Mouse (Mus musculus) lung, postnatal 14 days (tissue): ENCODE data around the gene Tifa.

Experiments
- DNase-seq: peaks from one replicate; pipeline ENCODE4 v3.0.0; 2021

The Tifa gene

DNA sequence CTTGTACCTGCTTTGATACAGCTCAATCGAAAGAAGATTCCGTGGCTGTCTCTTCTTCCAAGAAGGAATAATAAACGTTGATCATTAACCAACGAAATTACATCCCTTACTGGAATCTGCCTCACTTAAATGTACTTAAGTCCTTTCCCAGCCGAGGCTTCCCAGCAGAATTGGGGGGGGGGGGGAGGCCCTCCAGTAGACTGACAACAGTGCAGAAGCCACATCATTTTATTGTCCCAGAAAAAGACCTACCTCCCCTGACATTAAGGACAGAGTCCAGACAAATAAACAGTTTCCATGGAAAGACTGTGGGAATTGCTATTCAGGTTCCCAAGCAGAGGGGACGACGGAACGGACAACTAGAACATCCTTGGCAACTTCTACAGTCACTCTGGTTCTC, 686 bp upstream of the Tifa start:
- DNase-seq: no peak

- DNase-seq: peak; percentile 25
These were observed 840 bp downstream of the Tifa start for GRCm38 (mm10) chr3:127790234-127791055.

DNA sequence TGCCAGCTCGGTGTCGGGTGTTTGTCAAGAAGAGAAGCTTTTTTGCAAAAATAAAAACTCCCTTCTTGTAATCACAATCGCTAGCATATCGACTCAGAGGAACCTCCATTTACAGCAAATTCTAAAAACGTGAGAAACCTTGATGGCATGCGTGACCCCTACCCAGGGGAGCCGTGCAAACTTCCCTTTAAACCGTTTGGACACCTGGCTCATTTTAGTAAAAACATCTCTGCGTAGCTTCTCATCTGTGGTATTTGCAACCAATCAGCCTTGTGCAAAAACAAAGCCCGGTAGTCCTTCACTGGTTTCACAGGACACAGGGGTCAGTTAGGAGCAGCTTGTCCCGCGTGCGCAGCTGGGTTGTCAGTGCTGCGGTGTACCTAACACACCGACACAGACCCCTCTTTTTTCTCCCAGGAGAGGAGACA, 1.5 kb downstream of the Tifa start:
- DNase-seq: no peak

GRCm38 (mm10) chr3:127791595-127792561, 2.3 kb downstream of the Tifa start:
- no peak for DNase-seq

DNA sequence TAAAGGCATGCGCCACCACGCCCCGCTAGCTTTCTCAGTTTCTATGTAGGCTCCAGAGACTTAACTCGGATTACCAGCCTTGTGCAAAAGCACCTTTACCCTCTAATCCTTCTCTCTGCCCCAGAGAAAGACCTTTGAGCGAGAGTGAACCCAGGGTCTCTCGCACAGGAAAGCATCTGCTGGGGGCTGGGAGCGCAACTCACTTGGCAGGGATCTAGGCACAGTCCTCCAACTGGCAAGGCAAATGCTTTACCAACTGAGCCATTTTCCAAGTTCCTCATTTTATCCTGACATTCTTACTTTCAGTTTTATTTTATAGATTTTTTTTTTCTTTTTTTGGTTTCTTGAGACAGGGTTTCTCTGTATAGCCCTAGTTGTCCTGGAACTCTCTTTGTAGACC, 3.4 kb downstream of the Tifa start:
- no peak for DNase-seq

GRCm38 (mm10) chr3:127795762-127796161, 6.2 kb downstream of the Tifa start:
- no peak for DNase-seq

GRCm38 (mm10) chr3:127796271-127796670, 6.7 kb downstream of the Tifa start:
- DNase-seq: no peak

- no peak for DNase-seq
These were observed 11.6 kb downstream of the Tifa start for GRCm38 (mm10) chr3:127801162-127801561.

- DNase-seq: no peak
These were observed 13.2 kb downstream of the Tifa start for GRCm38 (mm10) chr3:127802814-127803213.

DNA sequence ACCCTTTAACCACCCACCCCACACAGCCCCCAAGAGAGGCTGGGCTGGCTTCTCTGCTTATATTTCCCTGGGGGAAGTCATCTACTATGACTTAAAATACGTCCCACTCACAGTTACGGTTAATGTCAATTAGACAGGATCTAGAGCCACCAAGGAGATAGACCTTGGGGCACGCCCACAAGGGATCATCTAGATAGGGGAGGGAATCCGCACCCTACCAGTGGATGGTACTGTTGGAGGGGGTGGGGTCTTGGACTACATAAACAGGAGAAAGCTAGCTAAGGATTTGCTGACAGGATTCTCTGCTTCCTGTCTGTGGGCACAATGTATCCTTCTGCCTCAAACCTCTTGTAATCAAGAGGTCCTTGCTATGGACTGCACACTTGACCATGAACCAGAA, 14.8 kb downstream of the Tifa start:
- DNase-seq: no peak

DNA sequence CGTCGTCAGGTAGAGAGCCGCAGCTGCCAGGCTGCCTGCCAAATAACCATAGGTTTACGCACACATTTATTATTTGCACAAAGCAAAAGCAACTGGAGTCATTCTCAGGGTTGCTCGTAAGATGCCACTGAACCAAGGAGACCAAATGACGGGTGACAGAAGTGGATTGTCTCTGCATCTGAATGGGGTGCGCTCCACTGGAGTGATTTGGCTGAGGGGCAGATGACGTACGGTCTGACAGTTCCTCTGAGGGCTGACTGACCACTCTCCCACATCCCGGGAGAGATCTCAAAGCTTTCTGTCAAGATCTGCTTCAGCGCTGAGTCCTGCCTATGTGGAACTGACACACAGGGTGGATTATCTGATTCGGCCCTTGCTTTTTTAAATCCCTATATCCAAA, 15.5 kb downstream of the Tifa start:
- DNase-seq: no peak

- DNase-seq: no peak
These were observed 16.4 kb downstream of the Tifa start for GRCm38 (mm10) chr3:127805991-127806390.

DNA sequence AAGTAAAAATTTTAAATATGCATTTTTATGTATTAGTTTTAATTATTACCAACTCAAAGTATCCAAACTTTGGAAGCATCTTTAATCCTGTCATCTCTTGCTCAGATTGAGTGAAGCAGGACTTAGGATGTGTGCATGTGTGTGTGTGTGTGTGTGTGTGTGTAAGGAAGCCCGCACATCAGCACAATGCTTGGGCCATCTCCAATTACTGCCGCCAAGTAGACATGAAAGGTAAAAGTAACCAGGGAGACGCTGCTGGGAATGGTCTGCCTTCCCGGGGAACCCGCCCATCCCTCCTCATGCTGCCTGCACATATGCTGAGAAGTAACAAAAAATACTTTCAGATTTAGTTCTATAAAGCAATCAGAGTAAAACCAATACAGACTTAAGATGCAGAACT, 18.2 kb downstream of the Tifa start:
- DNase-seq: no peak

DNA sequence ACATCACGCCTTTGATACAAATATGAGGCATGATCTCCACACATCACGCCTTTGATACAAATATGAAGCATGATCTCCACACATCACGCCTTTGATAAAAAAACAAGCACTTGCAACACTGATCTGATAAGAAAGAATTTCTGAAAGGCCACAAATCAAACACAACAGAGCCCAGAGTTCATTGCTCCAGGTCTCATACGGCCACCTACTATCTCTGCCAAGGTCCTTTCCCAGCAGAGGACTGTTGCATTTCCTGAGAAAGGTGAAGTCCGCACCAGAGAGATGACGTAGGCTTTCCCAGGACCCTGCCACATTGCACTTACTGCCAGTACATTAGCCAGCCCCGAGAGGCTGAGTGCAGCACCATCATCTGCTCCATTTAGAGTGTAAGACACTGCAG, 19.5 kb downstream of the Tifa start:
- no peak for DNase-seq

DNA sequence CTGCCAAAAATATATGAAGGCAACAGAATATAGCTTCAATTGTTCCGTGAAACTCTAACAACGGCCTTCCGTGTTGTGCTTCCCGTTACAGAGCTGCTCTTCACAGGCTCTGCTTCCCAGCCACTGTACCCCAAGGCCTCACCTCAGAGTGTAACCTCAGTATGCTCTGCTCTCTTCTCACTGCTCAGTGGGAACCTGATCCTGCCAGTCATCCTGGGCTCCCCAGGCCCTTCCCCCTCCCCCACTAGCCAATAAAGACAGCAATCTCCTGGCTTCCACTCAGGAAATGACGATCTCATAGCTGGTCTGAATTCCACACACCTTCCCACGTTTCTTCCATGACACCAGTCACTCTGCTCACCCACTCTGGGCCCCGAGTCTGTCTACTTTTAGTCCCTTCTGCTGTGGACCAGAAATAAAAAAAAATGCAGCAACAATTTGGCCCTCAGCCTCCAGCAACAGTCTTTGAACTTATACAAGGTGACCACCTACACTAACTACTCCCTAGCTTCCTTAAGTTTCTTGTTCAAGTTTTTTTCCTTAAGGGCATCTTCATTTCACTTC, 27.6 kb downstream of the Tifa start:
- DNase-seq: no peak

DNA sequence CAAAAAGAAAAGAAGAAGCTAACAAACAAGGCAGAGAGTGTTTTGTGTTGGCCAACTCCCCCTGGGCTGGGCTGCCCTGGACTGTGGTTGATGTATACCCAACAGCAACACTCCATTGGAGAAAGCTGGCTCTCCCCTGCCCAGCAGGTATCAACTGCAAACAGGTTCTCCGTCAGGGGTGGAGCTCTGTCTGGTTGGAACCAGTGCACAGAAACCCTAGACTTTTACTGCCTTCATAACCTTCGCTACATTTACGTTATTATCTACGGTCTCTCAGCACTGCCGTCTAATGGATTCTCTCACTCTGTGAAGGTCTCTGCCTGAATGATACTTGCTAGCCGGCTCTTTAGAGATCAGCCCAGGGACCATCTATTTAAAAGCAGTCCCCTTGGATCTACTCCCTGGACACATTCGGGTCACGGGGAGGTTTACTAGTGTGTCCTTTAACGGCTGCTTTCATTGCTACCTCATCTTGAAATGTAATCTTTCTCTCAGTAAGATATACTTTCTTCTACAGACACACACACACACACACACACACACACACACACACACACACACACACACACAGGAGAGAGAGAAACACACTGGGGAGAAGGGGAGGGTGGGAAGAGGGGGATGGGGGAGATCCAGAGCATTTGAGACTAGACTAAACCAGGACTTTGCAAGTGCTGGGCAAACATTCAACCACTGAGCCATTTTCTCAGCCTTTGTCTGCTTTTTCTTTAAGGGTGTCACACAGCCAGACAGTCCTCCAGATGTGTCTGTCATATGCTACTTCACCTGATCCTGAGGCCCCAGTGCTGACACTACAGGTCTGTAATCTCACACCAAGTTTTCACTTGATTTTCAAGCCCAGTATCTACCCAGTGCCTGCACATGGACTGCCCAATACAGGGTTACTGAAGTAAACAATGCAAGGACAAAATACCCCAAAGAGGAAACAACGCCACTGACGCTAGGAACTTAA, 29.4 kb downstream of the Tifa start:
- no peak for DNase-seq

GRCm38 (mm10) chr3:127820400-127820799, 30.8 kb downstream of the Tifa start:
- DNase-seq: no peak

DNA sequence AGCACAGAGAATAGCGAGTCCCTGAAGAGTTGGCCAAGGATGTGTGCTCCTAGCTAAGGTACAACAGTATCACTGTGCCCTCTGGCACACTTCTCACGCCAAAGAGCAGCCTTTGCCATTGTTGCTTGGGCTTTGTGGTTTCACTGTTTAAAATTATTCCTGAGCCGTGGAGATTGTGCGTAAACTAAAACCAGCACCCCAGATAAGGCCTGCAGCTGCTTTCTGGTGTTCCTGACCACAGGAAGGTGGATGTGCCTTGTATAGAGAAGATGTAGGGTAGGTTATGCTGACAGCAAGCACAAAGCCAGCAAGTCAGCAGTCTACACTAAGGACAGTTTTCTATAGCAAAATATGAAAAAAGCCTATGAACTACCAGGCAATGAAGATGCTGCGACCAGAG, 31.6 kb downstream of the Tifa start:
- DNase-seq: no peak

- no peak for DNase-seq
These were observed 34.6 kb downstream of the Tifa start for GRCm38 (mm10) chr3:127823886-127824863.

GRCm38 (mm10) chr3:127826503-127826902, 36.9 kb downstream of the Tifa start:
- DNase-seq: no peak

DNA sequence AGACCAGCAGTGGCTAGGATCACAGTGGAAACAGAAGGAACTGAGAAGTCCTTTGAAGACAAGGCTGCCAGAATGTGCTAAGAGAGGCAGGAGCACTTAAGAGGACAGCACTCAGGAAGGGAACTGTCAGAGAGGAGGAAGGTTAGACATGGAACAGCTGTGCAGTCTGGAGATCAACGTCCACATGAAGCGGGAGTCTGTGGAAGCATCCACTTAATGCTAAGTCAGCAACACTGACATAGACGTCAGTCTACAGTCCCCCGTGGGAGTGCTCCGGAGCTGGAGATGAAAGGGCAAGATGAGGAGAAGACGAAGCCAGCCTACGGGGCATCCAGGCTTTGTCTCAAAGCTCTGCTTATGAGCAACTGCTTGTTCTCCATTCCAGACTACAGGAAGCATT, 37.5 kb downstream of the Tifa start:
- peak; percentile 16 for DNase-seq
